Mouse (Mus musculus) liver, embryonic 12.5 days (tissue): ENCODE results near the gene Magi2. TPM values are rescaled to one million over a fixed set of nuclear protein-coding genes. Genes with fewer than 3 reads are reported as not detected.

Experiments
- ATAC-seq: fragments of 200-750 bp; cut with Nextera tagmentation; 2 replicates; pipeline ENCODE4 v1.8.0; 2017; ENCODE audit warnings: moderate number of reproducible peaks, mild to moderate bottlenecking, moderate library complexity
- H3K27ac ChIP-seq: fragments of 300-500 bp; sonication (generic); 2 replicates; pipeline ENCODE4 v1.5.1; 2016; ENCODE audit warnings: mild to moderate bottlenecking
- H3K27me3 ChIP-seq: fragments of 300-500 bp; sonication (generic); replicated peaks from 2 replicates; pipeline ENCODE4 v1.6.1; 2016; ENCODE audit warnings: mild to moderate bottlenecking, moderate library complexity
- H3K36me3 ChIP-seq: fragments of 300-500 bp; sonication (generic); 2 replicates; pipeline ENCODE4 v1.6.1; 2016; ENCODE audit warnings: mild to moderate bottlenecking, moderate library complexity
- H3K4me1 ChIP-seq: fragments of 300-500 bp; sonication (generic); 2 replicates; pipeline ENCODE4 v1.6.1; 2016
- H3K4me2 ChIP-seq: fragments of 300-500 bp; sonication (generic); 2 replicates; pipeline ENCODE4 v1.6.1; 2016; ENCODE audit warnings: mild to moderate bottlenecking, moderate library complexity
- H3K4me3 ChIP-seq: fragments of 300-500 bp; sonication (generic); 2 replicates; pipeline ENCODE4 v1.5.1; 2016; ENCODE audit warnings: mild to moderate bottlenecking, moderate library complexity
- H3K9ac ChIP-seq: fragments of 300-500 bp; sonication (generic); 2 replicates; pipeline ENCODE4 v1.6.1; 2016; ENCODE audit warnings: mild to moderate bottlenecking, moderate library complexity
- H3K9me3 ChIP-seq: fragments of 300-500 bp; sonication (generic); replicated peaks from 2 replicates; pipeline ENCODE4 v1.6.1; 2016; ENCODE audit warnings: mild to moderate bottlenecking, moderate library complexity
- WGBS: fragments of 180-500 bp; shearing (Covaris S2); methylation state at CpG from one replicate; pipeline ENCODE4 v1.1.7; 2016; ENCODE audit not compliant: insufficient replicate concordance; 5-methylcytosine and 5-hydroxymethylcytosine counted together
- polyA plus RNA-seq: library from polyadenylated mRNA; unstranded; fragments of >200 nt; fragmentation: Nextera tagmentation; extraction: Ambion mirVana; gene quantifications from 2 replicates; pipeline ENCODE4 v1.2.1, GENCODE M21; 2016

Magi2 gene
- polyA plus RNA-seq, 1 experiment from 2014 or later = 0.77 TPM

GRCm38 (mm10) chr5:20056856-20057255 is 830.0 kb downstream of the Magi2 start:
- 68% methylated on average over 2 of the region's 2 CpGs for WGBS
- no peak for ATAC-seq
- Histone ChIP-seq H3K36me3 (no peaks in the 10 kb centered on the region), H3K4me1 (no peaks in the 10 kb centered on the region), H3K27ac (no peak overlapping the region), H3K9me3 (no peaks in the 10 kb centered on the region), H3K4me2 (no peak overlapping the region), H3K9ac (no peak overlapping the region), H3K27me3 (no peaks in the 10 kb centered on the region), H3K4me3 (no peak overlapping the region)

- Histone ChIP-seq H3K4me1 (no peaks in the 10 kb centered on the region), H3K27ac (no peak overlapping the region), H3K27me3 (no peaks in the 10 kb centered on the region), H3K4me3 (no peak overlapping the region), H3K9me3 (no peaks in the 10 kb centered on the region), H3K4me2 (no peak overlapping the region), H3K36me3 (no peaks in the 10 kb centered on the region), H3K9ac (no peak overlapping the region)
- no peak for ATAC-seq
- WGBS = 47% methylated on average over 4 of the region's 4 CpGs
These were observed 835.2 kb downstream of the Magi2 start for GRCm38 (mm10) chr5:20062011-20062410.

GRCm38 (mm10) chr5:20065081-20065480 is 838.2 kb downstream of the Magi2 start:
- no peak overlapping the region for H3K4me2 ChIP-seq
- no peaks in the 10 kb centered on the region for H3K4me1 ChIP-seq
- ATAC-seq = no peak
- no peak overlapping the region for H3K9ac ChIP-seq
- H3K4me3 ChIP-seq = no peak overlapping the region
- H3K27ac ChIP-seq = no peak overlapping the region
- WGBS = 62% methylated on average over 1 of the region's 1 CpGs
- H3K36me3 ChIP-seq = no peaks in the 10 kb centered on the region
- H3K9me3 ChIP-seq = no peaks in the 10 kb centered on the region
- H3K27me3 ChIP-seq = no peaks in the 10 kb centered on the region

- Histone ChIP-seq H3K4me1 (no peaks in the 10 kb centered on the region), H3K4me2 (no peak overlapping the region), H3K27ac (no peak overlapping the region), H3K27me3 (no peaks in the 10 kb centered on the region), H3K36me3 (no peaks in the 10 kb centered on the region), H3K9ac (no peak overlapping the region), H3K9me3 (no peaks in the 10 kb centered on the region), H3K4me3 (no peak overlapping the region)
- ATAC-seq = no peak
- 79% methylated on average over 1 of the region's 1 CpGs for WGBS
These were observed 841.7 kb downstream of the Magi2 start for GRCm38 (mm10) chr5:20068496-20068895.

GRCm38 (mm10) chr5:20068921-20069486 is 842.2 kb downstream of the Magi2 start:
- Histone ChIP-seq H3K27ac (no peak overlapping the region), H3K27me3 (no peaks in the 10 kb centered on the region), H3K4me1 (no peaks in the 10 kb centered on the region), H3K9ac (no peak overlapping the region), H3K4me2 (no peak overlapping the region), H3K36me3 (no peaks in the 10 kb centered on the region), H3K4me3 (no peak overlapping the region), H3K9me3 (no peaks in the 10 kb centered on the region)
- WGBS = 66% methylated on average over 3 of the region's 3 CpGs
- no peak for ATAC-seq

GRCm38 (mm10) chr5:20074101-20074500 is 847.3 kb downstream of the Magi2 start:
- Histone ChIP-seq H3K4me2 (no peak overlapping the region), H3K4me1 (no peaks in the 10 kb centered on the region), H3K9ac (no peak overlapping the region), H3K4me3 (no peak overlapping the region), H3K27me3 (no peaks in the 10 kb centered on the region), H3K9me3 (no peaks in the 10 kb centered on the region), H3K27ac (no peak overlapping the region), H3K36me3 (no peaks in the 10 kb centered on the region)
- ATAC-seq = no peak
- WGBS = 68% methylated on average over 5 of the region's 5 CpGs

- Histone ChIP-seq H3K9me3 (no peaks in the 10 kb centered on the region), H3K4me3 (no peak overlapping the region), H3K4me2 (no peak overlapping the region), H3K9ac (no peak overlapping the region), H3K27ac (no peak overlapping the region), H3K27me3 (no peaks in the 10 kb centered on the region), H3K4me1 (no peaks in the 10 kb centered on the region), H3K36me3 (no peaks in the 10 kb centered on the region)
- ATAC-seq = no peak
- 57% methylated on average over 4 of the region's 4 CpGs for WGBS
These were observed 848.0 kb downstream of the Magi2 start for GRCm38 (mm10) chr5:20074867-20075266.

- no peak overlapping the region for H3K9ac ChIP-seq
- no peaks in the 10 kb centered on the region for H3K27me3 ChIP-seq
- WGBS = 67% methylated on average over 7 of the region's 7 CpGs
- ATAC-seq = no peak
- no peaks in the 10 kb centered on the region for H3K4me1 ChIP-seq
- no peak overlapping the region for H3K4me3 ChIP-seq
- H3K27ac ChIP-seq = no peak overlapping the region
- no peaks in the 10 kb centered on the region for H3K36me3 ChIP-seq
- no peaks in the 10 kb centered on the region for H3K9me3 ChIP-seq
- no peak overlapping the region for H3K4me2 ChIP-seq
These were observed 852.1 kb downstream of the Magi2 start for GRCm38 (mm10) chr5:20078931-20079330.

- H3K4me1 ChIP-seq = no peaks in the 10 kb centered on the region
- H3K27me3 ChIP-seq = no peaks in the 10 kb centered on the region
- H3K9ac ChIP-seq = no peak overlapping the region
- 37% methylated on average over 9 of the region's 9 CpGs for WGBS
- no peak overlapping the region for H3K27ac ChIP-seq
- H3K4me2 ChIP-seq = no peak overlapping the region
- no peak overlapping the region for H3K4me3 ChIP-seq
- H3K36me3 ChIP-seq = no peaks in the 10 kb centered on the region
- no peak for ATAC-seq
- H3K9me3 ChIP-seq = no peaks in the 10 kb centered on the region
These were observed 853.9 kb downstream of the Magi2 start for GRCm38 (mm10) chr5:20080605-20081309.

- Histone ChIP-seq H3K4me1 (no peaks in the 10 kb centered on the region), H3K36me3 (no peaks in the 10 kb centered on the region), H3K9me3 (no peaks in the 10 kb centered on the region), H3K4me3 (no peak overlapping the region), H3K4me2 (no peak overlapping the region), H3K27me3 (no peaks in the 10 kb centered on the region), H3K9ac (no peak overlapping the region), H3K27ac (no peak overlapping the region)
- 71% methylated on average over 1 of the region's 1 CpGs for WGBS
- no peak for ATAC-seq
These were observed 855.5 kb downstream of the Magi2 start for GRCm38 (mm10) chr5:20082368-20082767.

GRCm38 (mm10) chr5:20087083-20087482 is 860.2 kb downstream of the Magi2 start:
- H3K36me3 ChIP-seq = no peaks in the 10 kb centered on the region
- no peaks in the 10 kb centered on the region for H3K4me1 ChIP-seq
- no peaks in the 10 kb centered on the region for H3K9me3 ChIP-seq
- H3K27me3 ChIP-seq = no peaks in the 10 kb centered on the region
- no peak for ATAC-seq
- 59% methylated on average over 6 of the region's 6 CpGs for WGBS
- H3K4me2 ChIP-seq = no peak overlapping the region
- no peak overlapping the region for H3K9ac ChIP-seq
- H3K4me3 ChIP-seq = no peak overlapping the region
- H3K27ac ChIP-seq = no peak overlapping the region

- H3K27ac ChIP-seq = no peak overlapping the region
- H3K9ac ChIP-seq = no peak overlapping the region
- H3K9me3 ChIP-seq = no peaks in the 10 kb centered on the region
- H3K4me2 ChIP-seq = no peak overlapping the region
- ATAC-seq = no peak
- H3K36me3 ChIP-seq = no peaks in the 10 kb centered on the region
- no peak overlapping the region for H3K4me3 ChIP-seq
- no peaks in the 10 kb centered on the region for H3K27me3 ChIP-seq
- H3K4me1 ChIP-seq = no peaks in the 10 kb centered on the region
These were observed 877.0 kb downstream of the Magi2 start for GRCm38 (mm10) chr5:20103869-20104268.

GRCm38 (mm10) chr5:20104496-20104895 is 877.7 kb downstream of the Magi2 start:
- Histone ChIP-seq H3K4me1 (no peaks in the 10 kb centered on the region), H3K9me3 (no peaks in the 10 kb centered on the region), H3K9ac (no peak overlapping the region), H3K4me3 (no peak overlapping the region), H3K4me2 (no peak overlapping the region), H3K36me3 (no peaks in the 10 kb centered on the region), H3K27ac (no peak overlapping the region), H3K27me3 (no peaks in the 10 kb centered on the region)
- no peak for ATAC-seq
- WGBS = 54% methylated on average over 3 of the region's 3 CpGs
